Mouse (Mus musculus): Measurements from ENCODE around the gene BC049762. TPM values are rescaled to one million over a fixed set of nuclear protein-coding genes. Genes with fewer than 3 reads are reported as not detected.
A peak's percentile ranks its signal among the peaks of the same experiment; 100 is the strongest.

Gene BC049762
- not detected for total RNA-seq (2021)
- long read RNA-seq, experiment 1, partial matches to known transcripts: 0 of 1 reads
- long read RNA-seq, experiment 1, other reads (novel, unspliced or antisense): 1 of 1 reads
- long read RNA-seq, experiment 2, partial matches to known transcripts: 0 of 1 reads
- long read RNA-seq, experiment 2, other reads (novel, unspliced or antisense): 1 of 1 reads

DNA sequence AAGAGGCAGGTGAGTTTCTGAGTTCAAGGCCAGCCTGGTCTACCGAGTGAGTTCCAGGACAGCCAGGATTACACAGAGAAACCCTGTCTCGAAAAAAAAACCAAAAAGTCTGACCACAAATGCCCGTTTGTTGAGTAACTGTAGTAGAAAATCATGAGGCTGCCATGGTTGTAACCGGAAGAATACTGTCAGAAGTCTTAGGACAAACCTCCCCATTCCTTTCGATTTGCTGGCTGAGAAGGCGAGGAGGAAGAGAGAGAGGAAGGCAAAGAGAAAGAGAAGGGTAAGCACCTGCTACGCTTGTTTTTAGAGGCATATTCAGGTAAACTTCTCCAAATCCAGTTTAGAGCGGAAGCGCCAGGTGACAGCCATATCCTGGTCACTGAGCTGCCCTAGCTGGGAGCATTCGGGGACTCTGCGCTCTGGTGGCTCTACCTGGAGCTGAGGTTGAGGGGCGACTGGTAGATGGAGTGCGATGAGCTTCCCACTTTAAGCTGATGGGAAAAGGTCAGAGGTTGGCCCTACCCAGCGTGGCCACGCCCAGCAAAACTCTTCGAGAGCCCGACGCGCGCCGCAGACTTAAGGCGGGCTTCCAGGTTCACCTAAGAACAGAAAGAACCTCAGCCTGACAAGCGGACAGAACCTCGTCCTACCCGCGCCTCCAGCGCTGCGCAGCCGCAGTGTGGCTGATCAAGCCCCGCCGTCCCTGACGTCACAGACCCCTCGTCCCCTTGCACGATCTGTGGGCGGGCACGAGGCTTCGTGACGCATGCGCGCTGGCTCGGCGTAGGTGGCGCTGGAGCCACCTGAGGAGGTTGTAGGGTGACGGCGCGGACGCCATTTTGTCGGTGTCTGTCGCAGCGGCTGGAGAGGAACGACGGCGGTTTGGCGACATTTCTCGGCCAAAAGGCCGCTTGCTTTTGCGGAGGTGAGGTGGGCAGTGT lies at the start of gene BC049762:
BC049762 (minus strand) TSS at position 705 of the 944 bp plus-strand sequence.
- peak; percentile 99 to 100 for DNase-seq

DNA sequence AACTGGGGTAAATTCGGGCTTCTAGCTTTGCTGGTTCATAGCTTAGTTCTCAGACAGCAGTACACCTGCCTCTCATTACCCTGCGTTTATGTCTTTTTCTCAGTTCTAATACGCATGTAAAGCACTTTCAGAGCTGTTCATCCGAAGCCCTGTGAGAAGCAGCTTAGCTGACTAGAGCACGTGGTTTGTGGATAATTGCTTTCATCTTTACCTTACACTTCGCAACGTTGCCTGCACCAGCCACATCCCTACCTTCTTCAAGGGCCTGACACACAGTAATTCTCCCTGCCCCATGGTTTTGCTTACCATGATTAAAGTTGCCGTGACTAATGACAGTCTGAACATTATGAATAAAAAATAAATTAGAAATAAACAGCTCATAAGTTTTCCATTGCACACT lies 49.0 kb upstream of the BC049762 start:
- DNase-seq: no peak

DNA sequence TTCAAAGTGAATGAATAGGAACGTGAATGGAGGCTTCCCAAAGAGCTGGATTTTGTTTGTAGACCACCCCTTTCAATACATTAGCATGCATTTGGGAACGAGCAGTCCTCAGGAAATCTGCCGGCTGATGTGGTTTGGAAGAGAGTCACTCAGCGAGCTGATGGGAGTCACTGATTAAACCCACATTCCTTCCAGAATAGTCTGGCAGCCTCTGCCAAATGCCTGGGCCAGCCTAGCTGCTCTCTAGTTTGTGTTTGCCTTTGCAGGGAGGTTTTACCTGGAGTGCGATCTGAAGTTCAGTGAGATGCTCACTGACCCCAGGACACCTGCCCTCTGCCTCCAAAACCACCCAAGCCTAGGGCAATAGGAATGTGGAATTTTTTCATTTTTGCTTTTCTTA lies 45.5 kb upstream of the BC049762 start:
- DNase-seq: no peak

DNA sequence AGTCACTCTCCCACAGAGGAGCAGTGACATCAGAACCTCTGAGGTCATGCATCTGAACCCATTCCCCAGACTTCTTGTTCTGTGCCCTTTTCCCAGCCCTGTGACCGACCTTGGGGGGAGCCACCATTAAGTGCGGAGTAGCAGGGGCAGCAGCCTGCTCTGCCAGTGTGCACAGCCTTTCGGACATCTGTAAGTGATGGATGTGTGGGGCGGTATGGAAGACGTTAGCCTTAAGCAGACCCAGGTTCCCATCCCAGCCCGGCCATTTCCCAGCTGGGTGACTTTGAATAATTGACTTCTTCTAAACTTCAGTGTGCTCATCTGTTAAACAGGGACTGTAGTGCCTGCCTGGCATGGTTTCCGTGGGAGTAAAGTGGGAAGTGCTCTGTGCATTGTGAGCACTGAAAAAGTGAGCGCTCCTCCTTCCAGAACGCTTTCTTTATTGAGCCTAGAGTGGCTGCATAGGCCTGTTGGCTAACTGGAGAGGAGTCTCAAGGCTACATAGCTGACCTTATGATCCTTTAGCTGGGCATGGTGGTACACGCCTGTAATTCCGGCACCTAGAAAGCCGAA lies 41.2 kb upstream of the BC049762 start:
- no peak for DNase-seq

DNA sequence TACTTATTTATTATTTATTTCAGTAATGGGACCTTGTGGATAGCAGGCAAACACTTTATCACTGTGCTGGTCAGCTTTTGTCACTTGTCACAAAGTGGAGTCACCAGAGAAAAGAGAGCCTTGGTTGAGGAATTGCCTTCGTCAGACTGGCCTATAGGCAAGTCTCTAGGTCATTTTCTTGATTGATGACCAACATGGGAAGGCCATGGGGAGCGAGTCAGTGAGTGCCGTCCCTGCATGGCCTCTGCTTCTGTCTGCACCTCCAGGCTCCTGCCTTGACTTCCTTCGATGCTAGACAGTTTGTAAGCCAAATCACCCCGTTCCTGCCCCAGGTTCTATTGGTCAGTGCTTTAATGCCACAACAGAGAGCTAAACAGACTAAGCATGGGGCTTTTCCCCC lies 39.5 kb upstream of the BC049762 start:
- peak in 1 of 2 experiments; percentile 49 for DNase-seq

DNA sequence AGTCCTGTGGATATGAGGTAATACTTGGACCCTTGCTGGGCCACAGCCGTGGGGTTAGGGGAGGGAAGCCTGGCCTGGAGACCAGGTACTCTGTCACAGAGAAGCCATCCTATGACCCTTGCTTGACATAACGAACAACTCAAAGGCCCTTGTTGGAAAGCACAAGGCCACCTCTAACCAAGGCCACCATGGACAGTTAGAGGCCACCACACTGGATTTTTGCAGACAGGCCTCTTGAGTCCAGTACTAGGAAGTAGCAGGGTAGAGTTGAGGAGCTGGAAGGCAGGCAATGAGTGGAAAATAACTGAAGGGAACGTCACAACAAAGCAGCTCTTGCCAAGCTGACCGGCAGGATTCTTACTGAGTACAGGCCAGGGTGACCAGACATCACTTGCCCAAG lies 35.8 kb upstream of the BC049762 start:
- DNase-seq: peak; percentile 20 to 41

DNA sequence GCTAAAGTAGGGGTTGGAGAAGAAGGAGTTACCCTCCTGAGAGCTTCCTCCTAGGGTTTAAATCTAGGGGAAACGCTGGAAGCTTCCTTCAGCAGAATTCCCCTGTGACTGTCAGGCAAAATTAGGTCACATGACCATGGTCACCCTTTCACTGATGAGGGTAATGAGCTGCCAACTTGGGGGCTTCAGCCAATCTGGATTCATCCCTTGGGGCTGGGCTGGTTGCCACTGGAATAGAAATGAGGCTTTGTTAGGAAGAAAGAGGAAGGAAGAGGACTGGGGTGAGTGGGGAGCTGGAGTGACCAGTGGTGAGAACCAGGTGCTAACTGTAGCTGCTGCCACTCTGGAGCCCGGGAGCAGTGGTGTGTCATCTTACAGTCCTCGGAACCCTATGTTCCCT lies 32.9 kb upstream of the BC049762 start:
- no peak for DNase-seq

DNA sequence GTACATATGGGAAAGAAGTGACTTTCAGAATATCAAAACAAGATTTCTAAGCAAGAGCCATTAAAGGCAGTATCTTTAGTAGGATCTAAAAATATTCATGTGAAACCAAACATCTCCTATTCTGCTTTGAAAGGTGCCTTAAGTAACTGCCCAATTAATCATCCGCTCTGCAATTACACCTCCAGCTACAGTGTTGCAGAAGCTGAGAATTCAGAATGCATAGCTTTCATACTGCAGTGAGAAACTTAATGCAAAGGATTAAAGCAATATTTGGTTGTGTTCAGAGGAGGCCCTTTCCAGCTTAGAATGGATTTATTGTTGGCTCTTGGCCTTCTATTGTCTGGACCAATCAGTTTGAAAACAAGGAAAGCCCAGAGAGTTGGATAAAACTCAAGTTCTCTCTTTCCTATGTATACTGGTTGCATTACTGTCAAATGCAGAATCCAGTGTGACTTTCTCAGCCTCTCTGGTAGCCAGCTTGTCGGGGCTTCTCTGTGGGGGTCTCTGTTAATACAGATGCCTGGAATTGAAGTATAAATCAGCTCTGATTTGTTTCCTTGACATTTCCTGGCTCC lies 31.2 kb upstream of the BC049762 start:
- no peak for DNase-seq

DNA sequence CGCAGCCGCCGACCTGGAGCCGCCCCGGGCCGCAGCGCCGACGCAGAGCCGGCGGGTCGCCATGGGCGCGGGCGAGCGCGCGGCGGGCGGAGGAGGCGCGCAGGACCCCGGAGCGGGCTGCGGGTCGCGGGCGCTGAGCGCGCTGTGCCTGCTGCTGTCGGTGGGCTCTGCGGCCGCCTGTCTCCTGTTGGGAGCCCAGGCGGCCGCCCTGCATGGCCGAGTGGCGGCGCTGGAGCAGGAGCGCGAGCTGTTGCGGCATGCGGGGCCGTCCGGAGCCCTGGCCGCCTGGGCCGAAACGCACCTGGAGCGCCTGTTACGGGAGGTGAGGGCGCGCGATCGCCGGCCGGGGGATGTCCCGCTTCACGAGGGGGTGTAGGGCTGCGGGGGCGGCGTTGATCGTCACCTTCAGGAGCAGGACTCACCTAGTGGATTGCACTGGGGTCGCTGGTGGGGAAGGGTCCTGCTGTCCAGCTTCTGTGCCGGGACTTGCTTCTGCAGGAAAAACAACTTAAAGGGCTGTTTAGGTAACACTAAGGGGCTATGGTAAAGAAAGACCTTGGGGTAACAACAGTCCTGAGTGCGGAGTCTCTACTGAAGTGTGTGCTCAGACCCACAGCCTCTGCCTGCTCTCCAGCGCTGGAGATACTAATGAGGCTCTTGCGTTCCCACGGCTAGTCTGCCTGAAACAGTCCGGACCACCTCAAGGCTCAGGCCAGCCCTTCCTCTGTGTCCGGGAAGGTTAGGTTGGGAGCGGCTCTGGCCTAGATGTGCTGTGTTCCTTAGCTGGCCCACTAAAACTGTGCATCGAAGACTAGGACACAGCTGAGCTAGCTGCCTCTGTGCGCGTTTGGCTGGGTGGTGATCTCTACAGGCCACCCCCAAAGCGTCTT lies 27.5 kb upstream of the BC049762 start:
- peak; percentile 60 to 71 for DNase-seq

DNA sequence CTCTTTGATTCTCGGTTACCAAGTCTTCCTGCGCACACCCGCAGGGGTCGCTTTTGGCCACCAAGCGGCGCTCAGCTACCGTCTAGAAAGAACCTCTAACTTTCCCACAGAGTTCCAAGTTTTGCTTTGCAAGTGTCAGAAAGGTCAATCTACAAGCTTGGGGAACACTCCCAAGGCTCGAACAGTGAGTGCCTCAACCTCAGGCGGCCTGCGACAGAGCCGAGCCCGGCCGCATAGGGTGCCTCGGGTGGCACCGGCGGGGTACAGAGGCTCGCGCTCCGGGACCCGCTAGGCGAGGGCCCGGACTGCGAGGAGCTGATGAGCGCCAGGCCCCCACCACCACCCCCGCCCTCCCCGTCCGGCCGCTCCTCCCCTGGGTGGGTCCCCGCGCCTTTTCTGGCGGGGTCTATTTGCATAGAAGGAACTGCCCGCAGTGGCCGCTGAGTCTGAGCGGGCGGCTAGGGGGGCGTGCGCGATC lies 26.8 kb upstream of the BC049762 start, which contains the start of gene Col23a1:
Col23a1 (plus strand) TSS at position 357 of the 478 bp plus-strand sequence.
- peak; percentile 83 to 85 for DNase-seq

DNA sequence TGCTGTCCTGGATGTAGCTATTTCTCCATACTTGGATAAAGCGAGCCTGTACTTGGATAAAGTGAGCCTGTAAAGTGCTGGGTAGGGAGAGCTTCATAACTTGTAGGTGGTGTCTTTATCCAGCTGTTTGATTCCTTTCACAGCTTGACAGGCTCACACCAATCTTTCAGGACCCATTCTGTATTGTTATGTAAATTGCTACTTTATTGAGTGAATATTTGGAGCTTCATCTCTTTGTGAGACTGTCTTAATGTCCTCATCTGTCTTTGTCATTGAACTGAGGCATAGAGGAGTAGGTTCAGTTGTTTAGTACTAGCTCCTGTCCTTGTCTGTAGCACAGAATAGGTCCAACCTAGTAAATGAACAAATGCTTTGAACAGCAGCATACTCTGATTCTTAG lies 11.6 kb upstream of the BC049762 start:
- DNase-seq: no peak

DNA sequence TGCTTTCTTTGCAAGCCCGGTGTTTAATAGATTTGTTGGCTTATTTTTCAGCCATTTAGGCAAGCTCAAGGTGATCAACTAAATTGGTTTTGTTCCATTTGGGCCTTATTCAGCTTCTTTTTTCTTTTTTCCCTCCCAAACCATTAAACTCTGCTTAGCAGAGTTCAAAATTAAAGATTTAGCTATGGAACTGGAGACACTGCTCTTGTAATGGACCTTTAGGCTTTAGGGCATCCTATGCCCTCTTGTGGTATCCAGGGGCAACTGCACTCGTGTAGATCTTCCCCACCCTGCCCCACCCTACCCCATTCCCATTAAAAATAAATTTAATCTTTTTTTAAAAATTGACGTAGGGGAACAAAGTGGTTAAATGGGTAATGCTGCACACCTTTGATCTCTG lies 2.5 kb upstream of the BC049762 start:
- peak in 1 of 2 experiments; percentile 32 for DNase-seq

DNA sequence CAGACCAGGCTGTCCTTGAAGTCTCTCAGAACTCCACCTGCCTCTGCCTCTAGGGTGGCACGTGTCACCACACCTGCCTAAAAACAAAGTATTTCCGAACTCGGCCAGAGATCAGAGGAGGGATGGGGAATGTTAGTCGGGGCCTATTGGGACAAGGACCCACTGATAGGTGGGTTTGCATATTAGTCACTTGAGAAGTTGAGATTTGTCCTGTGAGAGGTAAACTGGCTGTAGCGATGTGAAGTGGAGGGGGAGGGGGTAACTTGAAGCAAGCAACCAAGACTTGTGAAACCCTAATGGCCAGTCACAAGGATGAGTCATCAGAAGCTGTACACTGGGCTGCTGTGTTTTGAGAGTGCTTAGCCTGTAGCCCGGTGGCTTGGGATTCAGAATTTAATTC lies 1.5 kb upstream of the BC049762 start:
- peak; percentile 50 to 63 for DNase-seq

DNA sequence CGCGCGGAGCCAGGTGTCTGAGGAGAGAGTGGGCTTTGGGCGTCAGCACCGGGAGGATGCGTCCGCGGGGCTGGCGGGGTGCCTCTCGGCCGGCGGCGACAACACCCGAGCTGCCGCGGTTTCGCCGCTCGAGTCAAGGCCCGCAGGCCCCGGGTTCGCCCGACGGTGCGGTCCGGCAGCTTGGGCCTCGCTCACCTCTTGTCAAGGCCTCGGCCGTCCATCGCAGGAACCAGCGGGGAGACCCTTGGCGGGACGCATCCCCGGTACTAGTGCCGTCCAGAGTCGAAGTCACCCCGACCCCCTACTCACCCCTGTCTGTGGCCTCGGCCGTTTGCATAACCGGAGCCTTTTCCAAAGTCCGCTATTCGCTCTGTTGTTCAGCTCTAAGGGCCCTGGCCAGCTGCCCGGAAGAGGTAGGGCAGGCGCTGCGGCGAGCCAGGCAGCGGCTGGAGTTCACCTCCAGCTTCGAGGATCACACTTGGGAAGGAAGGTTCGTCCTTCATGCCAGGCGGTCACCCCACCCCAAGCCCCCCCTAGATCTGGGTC lies 513 bp upstream of the BC049762 start:
- DNase-seq: peak; percentile 71 to 86

DNA sequence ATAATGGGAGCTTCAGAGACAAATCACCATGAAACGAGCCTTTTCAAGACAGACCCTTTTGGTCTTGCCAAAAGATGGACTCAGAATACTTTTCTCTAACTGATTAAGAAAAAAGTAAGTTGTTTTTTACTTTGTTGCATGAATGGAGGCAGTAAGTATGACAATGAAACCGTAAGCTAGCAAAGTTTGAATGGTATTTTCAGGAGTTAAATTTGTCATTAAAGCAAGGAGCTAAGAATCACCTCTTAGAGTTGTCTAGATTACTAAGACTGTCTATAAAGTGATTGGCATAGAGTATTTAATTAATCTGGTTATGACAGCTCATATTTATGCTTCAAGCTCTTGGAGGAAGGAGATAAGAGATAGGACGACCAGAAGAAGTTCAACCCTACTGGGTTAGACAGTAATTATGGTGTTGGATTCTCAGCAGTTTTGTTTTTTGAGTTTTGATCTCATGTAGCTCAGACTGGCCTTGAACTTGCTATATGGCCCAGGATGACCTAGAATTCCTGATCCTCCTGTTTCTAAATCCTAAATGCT lies 1.1 kb downstream of the BC049762 start, which contains the start of gene Clk4:
Clk4 (plus strand) TSS at position 51 of the 540 bp plus-strand sequence.
- no peak for DNase-seq

DNA sequence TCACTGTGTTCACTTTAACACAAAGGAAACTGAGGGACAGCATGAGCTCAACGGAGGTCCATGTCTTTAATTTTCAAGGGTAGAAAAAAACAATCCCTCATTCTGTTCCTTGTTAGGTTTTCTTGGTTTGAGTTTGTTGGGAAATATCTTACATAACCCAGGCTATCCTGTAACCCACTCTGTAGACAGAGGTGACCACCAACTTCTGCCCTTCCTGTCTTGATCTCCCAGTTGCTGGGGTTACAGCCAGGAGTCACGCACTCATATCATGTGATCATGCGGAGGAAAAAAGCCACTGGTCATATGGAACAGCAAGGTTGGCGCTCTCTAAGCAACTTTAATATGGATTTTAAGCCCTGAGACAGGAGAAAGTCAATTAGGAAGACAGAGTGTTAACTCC lies 5.8 kb downstream of the BC049762 start:
- DNase-seq: no peak

DNA sequence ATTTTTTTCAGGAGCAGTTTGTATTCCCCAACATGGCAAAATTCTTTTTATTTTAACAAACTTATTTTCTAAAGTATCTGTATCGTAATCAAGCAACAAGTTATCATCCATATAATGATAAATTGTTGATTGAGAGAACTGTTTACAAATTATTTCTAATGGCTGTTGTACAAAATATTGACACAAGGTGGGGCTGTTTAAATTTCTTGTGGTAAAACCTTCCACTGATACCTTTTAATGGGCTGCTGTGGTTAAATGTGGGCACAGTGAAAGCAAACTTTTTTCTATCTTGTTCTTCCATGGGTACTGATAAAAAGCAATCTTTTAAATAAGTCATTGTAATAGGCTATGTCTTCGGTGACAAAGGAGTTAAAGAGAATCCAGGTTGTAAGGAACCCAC lies 19.9 kb downstream of the BC049762 start:
- DNase-seq: no peak

DNA sequence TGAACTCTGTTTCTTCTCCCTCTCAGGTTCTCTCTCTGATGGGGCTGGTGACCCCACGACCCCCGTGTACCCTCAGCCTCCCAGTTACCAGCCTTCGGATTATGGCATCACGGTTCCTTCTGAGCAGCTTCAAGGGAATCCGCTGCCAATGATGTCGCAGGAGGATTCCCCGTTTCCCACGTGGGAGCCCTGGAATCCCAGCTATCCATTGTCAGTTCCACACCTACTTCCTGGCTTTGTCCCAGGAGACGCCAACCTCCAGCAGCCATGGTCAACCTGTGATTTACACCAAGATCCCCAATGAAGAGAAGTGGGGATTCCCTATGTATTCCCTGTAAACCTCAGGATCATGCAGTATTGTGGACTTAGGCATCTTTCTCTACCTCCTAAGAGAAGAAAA lies 28.2 kb downstream of the BC049762 start:
- DNase-seq: no peak

DNA sequence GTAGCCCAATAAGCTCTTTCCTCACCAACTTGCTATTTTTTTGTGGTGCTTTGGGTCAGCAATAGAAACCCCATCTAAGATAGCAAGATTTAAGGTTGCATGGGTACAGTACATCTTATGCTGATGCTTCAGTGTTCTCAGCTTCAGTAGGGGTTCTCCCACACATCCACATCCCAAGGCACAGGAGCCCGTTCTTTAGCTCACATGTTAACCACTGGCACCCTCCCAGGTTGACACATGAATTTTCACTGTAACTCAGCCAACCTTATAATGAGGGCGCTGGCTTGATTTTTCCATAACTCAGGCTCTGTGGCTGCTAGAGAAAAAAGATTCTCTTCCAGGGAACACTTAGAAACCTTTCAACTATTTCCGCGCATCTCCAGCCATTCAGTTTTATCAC lies 35.7 kb downstream of the BC049762 start:
- DNase-seq: no peak

DNA sequence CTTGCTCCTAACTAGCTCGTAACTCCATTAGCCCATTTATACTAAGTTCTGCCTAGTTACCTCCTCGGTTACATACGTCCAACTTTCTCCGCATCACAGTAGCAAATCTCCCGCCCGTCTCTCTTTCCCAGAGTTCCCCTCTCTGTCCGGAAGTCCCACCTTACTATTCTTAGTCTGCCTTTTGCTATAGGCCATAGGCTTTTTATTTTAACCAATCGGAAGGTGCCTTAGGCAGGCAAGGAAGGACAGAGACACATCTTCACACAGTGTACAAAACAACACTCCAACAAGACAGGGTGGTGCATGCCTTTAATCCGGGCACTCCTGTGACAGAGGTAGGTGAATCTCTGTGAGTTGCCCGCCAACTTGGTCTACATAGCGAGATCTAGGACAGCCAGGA lies 42.5 kb downstream of the BC049762 start, which contains the start of gene Gm12569:
Gm12569 (plus strand) TSS at position 166 of the 400 bp plus-strand sequence.
- DNase-seq: no peak
